Mouse (Mus musculus): Measurements from ENCODE around the gene Ulk1.
"Not testable (repeated sequence)": the region's sequence is repeated elsewhere in the genome, so short reads cannot be mapped to it uniquely, and the experiment has no call there.

The Ulk1 gene

DNA sequence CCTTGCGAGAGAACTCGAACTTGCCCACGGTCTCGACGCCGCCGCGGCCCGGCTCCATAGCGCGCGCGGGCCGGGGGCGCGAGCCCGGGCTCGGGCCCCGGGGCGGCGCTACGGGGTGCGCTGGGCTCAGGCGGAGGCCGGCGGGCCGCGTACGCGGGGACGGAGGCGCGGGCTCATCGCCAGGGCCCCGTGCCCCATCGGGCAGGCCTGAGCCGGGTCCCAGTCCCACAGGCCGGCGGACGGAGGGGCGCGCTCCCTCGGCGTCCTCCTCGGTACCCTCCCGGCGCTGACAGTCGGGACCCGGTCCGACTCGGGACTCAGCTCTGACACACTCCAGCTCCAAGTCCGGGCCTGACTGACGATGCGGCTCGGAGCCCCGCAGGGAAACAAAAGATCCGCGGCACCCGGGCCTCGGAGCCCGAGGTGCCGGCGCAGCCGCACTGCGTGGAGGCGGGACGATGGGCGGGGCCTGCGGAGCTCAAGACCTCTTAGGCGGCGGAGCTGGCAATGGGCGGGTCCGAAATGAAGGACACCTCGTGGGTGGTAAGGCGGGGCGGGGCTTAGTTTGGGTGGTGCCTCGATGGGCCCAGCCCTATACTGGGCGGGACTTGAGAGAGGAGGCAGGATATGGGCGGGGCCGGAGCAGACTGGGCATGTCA lies at the start of gene Ulk1:
Gene Ulk1 (minus strand): TSS at position 431 of the 659 bp plus-strand sequence.
- peak; percentile 99 for DNase-seq (ENCODE audit: low read depth, low spot score)

DNA sequence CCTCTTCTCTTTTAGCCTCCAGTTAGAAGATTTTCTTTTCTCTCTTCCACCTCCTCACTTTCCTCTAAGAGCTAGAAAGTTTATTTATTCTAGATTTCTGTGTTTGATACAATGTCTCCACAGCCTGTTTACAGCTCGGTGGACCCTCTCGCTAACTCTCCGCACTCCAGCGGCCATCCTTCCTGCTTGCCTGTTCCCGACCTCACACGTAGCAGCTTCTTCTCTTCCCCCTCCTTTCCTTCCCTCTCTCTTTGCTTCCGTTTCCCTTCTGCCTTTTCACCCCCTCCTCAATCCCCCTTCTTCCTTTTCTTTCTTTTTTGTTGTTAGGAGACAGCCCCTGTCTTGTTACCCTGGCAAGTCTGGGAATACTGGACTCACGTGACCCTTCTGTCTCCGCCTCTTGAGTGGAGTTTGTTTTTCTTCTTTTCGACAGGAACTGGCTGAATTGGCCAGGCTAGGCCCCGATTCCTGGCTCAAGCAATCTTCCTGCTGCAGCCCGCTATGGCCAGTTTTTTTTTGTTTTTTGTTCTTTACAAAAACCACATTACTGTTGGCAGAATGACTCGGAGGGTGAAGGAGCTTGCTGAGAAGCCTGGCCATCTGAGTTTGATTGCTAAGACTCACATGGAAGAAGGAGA lies 49.2 kb upstream of the Ulk1 start:
- DNase-seq (ENCODE audit: low read depth, low spot score): no peak

DNA sequence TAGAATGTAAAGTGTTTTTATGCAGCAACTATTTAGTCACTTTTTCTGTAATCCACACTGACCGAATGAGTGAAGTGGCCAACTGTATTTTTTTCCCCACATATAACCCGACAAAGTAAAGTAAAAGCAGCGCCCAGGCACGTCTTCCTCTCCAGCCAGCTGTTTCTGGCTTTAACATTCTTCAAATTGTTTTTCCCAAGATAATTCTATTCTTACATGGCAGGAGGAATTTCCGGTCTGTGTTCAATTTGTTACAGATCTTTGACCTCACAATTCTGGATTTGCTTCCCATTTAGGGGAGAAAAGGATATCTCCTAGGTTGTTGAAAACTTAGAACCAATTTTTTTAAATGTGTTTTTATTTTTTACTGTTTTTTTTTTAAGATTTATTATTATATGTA lies 47.2 kb upstream of the Ulk1 start:
- no peak for DNase-seq (ENCODE audit: low read depth, low spot score)

DNA sequence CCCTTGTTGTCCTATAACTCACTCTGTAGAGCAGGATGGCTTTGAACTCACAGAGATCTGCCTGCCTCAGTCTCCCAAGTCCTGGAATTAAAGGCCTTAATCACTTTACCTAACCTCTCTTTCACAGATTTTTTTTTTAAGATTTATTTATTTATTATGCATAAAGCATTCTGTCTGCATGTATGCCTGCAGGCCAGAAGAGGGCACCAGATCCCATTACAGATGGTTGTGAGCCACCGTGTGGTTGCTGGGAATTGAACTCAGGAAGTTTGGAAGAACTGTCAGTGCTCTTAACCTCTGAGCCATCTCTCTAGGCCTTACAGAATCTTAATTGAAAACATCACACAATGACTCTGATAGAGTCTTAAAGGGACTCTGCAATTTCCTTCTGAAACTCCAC lies 43.1 kb upstream of the Ulk1 start:
- DNase-seq (ENCODE audit: low read depth, low spot score): no peak

DNA sequence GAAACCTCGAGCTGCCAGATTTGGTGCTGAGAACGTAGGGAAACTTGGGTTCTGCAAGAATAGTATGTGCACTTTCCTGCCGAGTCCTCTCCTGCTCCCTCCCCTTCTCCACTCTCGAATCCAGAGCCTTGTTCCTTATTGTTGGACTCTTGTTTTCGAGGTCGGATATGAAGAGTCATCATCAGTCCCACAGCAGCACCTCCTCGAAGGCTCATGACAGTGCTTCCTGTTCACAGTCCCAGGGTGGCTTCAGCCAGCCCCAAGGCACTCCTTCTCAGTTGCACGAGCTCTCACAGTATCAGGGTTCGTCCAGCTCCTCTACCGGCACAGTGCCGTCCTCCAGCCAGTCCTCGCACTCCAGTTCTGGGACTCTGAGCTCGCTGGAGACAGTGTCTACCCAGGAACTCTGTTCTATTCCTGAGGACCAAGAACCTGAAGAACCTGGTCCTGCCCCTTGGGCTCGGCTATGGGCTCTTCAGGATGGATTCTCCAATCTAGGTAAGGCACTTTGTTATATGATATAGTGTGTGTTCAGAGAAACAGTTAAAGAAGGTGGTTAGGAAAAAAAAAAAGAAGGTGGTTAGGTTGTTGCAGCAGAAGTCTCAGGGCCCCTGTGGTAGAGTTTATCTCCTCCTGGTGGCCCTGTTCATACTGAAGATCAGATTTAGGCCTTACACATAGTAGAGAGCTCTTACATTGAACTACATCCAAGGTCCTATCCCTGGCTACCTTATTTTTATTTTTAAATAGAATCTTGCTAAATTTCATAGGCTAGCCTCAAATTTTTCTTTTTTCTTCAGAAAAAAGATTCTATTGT lies 31.4 kb upstream of the Ulk1 start:
- DNase-seq (ENCODE audit: low read depth, low spot score): no peak

GRCm38 (mm10) chr5:110840465-110840864 lies 30.6 kb upstream of the Ulk1 start:
- DNase-seq (ENCODE audit: low read depth, low spot score): peak; percentile 77

DNA sequence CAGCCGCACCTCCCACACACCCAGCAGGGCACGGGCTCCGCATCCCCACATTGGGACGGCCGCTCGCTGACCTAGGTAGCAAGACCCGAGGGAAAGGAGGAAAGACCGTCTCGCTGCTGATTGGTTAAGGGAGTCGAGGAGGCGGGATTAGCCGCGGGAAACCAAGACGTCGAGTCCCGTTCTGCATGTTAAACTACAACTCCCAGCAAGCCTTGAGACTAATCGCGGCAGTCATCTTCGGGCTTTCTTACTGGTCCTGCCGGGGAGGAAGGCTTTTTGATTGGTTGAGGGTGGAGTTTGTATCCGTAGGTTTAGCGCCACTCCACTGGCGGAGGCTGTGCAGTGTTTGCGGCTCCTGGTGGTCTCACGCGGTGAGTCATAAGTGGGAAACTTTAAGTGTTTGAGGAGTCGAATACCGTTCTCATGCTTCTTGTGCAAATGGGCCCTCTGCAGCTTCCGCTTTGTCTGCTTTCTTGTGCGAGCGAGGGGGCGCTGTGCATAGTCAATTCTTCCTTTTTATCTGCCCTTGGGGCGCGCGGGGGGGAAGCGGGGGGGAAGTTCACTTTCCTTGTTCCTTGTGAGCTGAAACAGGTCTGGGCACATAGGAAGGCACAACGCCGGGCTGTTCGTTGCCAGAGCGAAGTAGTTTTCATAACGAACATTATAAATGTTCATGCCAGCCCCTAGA lies 29.9 kb upstream of the Ulk1 start, which contains the start of the genes Hscb and Chek2:
Gene Hscb (minus strand): TSS at position 100 of the 688 bp plus-strand sequence.
Gene Chek2 (plus strand): TSS at position 302 of the 688 bp plus-strand sequence.
- peak; percentile 97 for DNase-seq (ENCODE audit: low read depth, low spot score)

GRCm38 (mm10) chr5:110839038-110839677 lies 29.3 kb upstream of the Ulk1 start:
- no peak for DNase-seq (ENCODE audit: low read depth, low spot score)

GRCm38 (mm10) chr5:110838016-110838415 lies 28.1 kb upstream of the Ulk1 start:
- not testable (repeated sequence) for DNase-seq (ENCODE audit: low read depth, low spot score)

DNA sequence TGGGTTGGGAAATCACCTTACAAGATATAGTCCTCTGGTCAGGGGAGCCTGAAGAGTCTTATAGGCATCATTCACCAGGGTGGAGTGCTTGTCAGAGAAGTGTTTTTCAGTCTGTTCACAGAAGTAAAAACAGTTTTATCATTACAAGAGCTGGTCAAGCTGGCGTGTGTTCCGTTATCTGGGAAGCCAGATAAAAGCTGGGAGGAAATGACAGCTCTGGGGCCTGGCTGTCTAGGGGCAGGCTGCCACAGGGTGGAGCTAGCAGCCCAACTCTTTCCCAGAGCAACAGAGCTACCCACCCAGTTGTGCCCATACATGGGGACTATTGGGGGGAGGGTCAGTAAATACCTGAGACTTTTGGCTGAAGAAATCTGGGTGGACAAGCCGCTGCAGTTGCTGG lies 26.1 kb upstream of the Ulk1 start:
- no peak for DNase-seq (ENCODE audit: low read depth, low spot score)

- DNase-seq (ENCODE audit: low read depth, low spot score): no peak
Measured at GRCm38 (mm10) chr5:110831036-110831720, 21.3 kb upstream of the Ulk1 start.

DNA sequence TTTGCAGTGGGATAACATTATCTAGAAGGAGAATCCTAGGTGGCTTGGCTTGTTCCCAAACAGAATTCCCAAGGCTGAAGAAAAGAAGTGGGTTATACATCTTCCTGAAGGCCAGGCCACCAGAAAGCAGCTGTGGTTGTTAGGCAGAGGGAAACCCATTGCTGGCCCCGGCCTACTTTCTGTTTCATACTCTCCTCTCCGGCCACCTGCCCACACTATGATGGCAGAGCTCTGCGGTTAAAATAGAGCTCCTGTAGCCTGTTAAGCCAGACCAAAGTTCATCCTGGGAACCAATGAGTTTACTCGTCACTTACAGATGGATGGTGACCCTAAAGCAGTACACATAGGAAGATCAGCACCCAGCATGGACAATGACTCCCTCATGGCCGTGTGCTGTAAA lies 17.7 kb upstream of the Ulk1 start:
- no peak for DNase-seq (ENCODE audit: low read depth, low spot score)

GRCm38 (mm10) chr5:110826781-110827495 lies 17.0 kb upstream of the Ulk1 start:
- no peak for DNase-seq (ENCODE audit: low read depth, low spot score)

GRCm38 (mm10) chr5:110824421-110824820 lies 14.5 kb upstream of the Ulk1 start:
- DNase-seq (ENCODE audit: low read depth, low spot score): no peak

- DNase-seq (ENCODE audit: low read depth, low spot score): peak; percentile 44
Measured at GRCm38 (mm10) chr5:110808821-110809666, 853 bp downstream of the Ulk1 start.

- DNase-seq (ENCODE audit: low read depth, low spot score): peak; percentile 88
Measured at GRCm38 (mm10) chr5:110808061-110808631, 1.8 kb downstream of the Ulk1 start.

- no peak for DNase-seq (ENCODE audit: low read depth, low spot score)
Measured at GRCm38 (mm10) chr5:110807453-110807852, 2.4 kb downstream of the Ulk1 start.

- DNase-seq (ENCODE audit: low read depth, low spot score): no peak
Measured at GRCm38 (mm10) chr5:110806676-110807075, 3.2 kb downstream of the Ulk1 start.

DNA sequence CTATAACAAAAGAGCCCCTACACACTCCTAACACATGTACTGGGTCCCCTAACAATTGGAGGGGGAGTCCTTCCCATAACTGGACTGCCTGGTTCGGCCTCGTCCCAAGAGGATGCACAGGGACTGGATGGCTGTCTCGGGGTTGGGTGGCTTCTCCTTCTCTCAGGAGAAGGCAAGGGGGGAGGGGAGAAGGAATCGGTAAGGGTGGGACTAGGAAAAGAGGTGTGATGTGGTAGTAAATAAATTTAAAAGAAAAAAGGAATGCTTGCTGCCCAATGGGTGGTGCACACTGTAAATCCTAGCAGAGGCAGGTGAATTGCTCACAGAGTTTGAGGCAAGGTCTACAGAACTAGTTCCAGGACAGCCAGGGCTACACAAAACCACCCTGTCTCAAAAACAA lies 3.7 kb downstream of the Ulk1 start:
- DNase-seq (ENCODE audit: low read depth, low spot score): no peak
